Mouse (Mus musculus) megakaryocyte, embryonic 14.5 days (primary cell): ENCODE measurements around the gene Mrln. TPM values are rescaled to one million over a fixed set of nuclear protein-coding genes. Genes with fewer than 3 reads are reported as not detected.

ENCODE experiments used
- H3K27me3 ChIP-seq: replicated peaks from 2 replicates; pipeline ENCODE3; 2012; ENCODE audit warnings: inconsistent platforms
- H3K36me3 ChIP-seq: replicated peaks from 2 replicates; pipeline ENCODE3; 2012; ENCODE audit warnings: low read length, inconsistent platforms, mixed read lengths
- H3K4me1 ChIP-seq: 2 replicates; pipeline ENCODE4 v1.6.1; 2012; ENCODE audit warnings: inconsistent platforms
- H3K4me3 ChIP-seq: replicated peaks from 2 replicates; pipeline ENCODE3; 2012; ENCODE audit warnings: moderate library complexity, mild to moderate bottlenecking, inconsistent platforms
- H3K9me3 ChIP-seq: 2 replicates; pipeline ENCODE4 v1.6.1; 2012; ENCODE audit warnings: inconsistent platforms
- FLI1 ChIP-seq: IDR thresholded peaks from 2 replicates; pipeline ENCODE4 v1.6.1; 2012; ENCODE audit warnings: low read length, inconsistent platforms, mixed read lengths
- GATA1 ChIP-seq: IDR thresholded peaks from 3 replicates; pipeline ENCODE4 v1.6.1; 2012; ENCODE audit warnings: mixed read lengths, low read length, inconsistent platforms, borderline replicate concordance
- polyA plus RNA-seq: library from polyadenylated mRNA; stranded (reverse); fragments of >175 nt; gene quantifications from 2 replicates; pipeline ENCODE4 v1.2.3, GENCODE M21; 2012; ENCODE audit warnings: low replicate concordance; ENCODE audit not compliant: insufficient read depth

Mrln gene
- polyA plus RNA-seq = not detected in 2 replicates

GRCm38 (mm10) chr10:70204505-70205399, at the start of gene Mrln:
Mrln (plus strand) TSS chr10:70204664.
- peaks cover 3% of the 10 kb centered on the region for H3K27me3 ChIP-seq

GRCm38 (mm10) chr10:70156431-70157165, 47.9 kb upstream of the Mrln start:
- Histone ChIP-seq H3K27me3 (no peaks in the 10 kb centered on the region), H3K9me3 (peaks cover 51% of the 10 kb centered on the region), H3K36me3 (peaks cover 94% of the 10 kb centered on the region), H3K4me1 (no peaks in the 10 kb centered on the region; the same call in 1 of the 2 replicates), H3K4me3 (no peak overlapping the region)
- TF ChIP-seq GATA1 (no peak), FLI1 (no peak)

More at GRCm38 (mm10) chr10:70204505-70205399, at the start of gene Mrln:
- TF ChIP-seq GATA1 (no peak), FLI1 (no peak)
- H3K4me1 ChIP-seq = peaks cover 48% of the 10 kb centered on the region
- H3K4me3 ChIP-seq = no peak within 1 kb of the TSS
- peaks cover 15% of the 10 kb centered on the region for H3K9me3 ChIP-seq
- peaks cover 6% of the 10 kb centered on the region for H3K36me3 ChIP-seq

- no peak for TF ChIP-seq GATA1
- TF ChIP-seq FLI1 = no peak
- Histone ChIP-seq H3K9me3 (peaks cover 24% of the 10 kb centered on the region), H3K27me3 (no peaks in the 10 kb centered on the region), H3K4me1 (peaks cover 9% of the 10 kb centered on the region), H3K36me3 (peaks cover 86% of the 10 kb centered on the region), H3K4me3 (no peak overlapping the region)
Measured at GRCm38 (mm10) chr10:70159651-70160320, 44.7 kb upstream of the Mrln start.

GRCm38 (mm10) chr10:70160811-70161210, 43.7 kb upstream of the Mrln start:
- peaks cover 19% of the 10 kb centered on the region for H3K4me1 ChIP-seq
- H3K27me3 ChIP-seq = no peaks in the 10 kb centered on the region
- H3K36me3 ChIP-seq = peaks cover 86% of the 10 kb centered on the region
- H3K9me3 ChIP-seq = peaks cover 14% of the 10 kb centered on the region
- TF ChIP-seq FLI1 (no peak), GATA1 (no peak)
- no peak overlapping the region for H3K4me3 ChIP-seq

- Histone ChIP-seq H3K27me3 (no peaks in the 10 kb centered on the region), H3K36me3 (peaks cover 86% of the 10 kb centered on the region)
- TF ChIP-seq GATA1 (no peak), FLI1 (no peak)
Measured at GRCm38 (mm10) chr10:70161504-70161903, 43.0 kb upstream of the Mrln start.

GRCm38 (mm10) chr10:70163681-70164080, 40.8 kb upstream of the Mrln start:
- Histone ChIP-seq H3K4me1 (peaks cover 26% of the 10 kb centered on the region), H3K4me3 (no peak overlapping the region), H3K36me3 (peaks cover 86% of the 10 kb centered on the region), H3K27me3 (no peaks in the 10 kb centered on the region), H3K9me3 (no peaks in the 10 kb centered on the region)
- TF ChIP-seq FLI1 (no peak), GATA1 (no peak)

More at GRCm38 (mm10) chr10:70161504-70161903, 43.0 kb upstream of the Mrln start:
- Histone ChIP-seq H3K4me1 (peaks cover 26% of the 10 kb centered on the region), H3K9me3 (peaks cover 8% of the 10 kb centered on the region), H3K4me3 (no peak overlapping the region)

GRCm38 (mm10) chr10:70165877-70166276, 38.6 kb upstream of the Mrln start:
- Histone ChIP-seq H3K36me3 (peaks cover 88% of the 10 kb centered on the region), H3K4me1 (peaks cover 26% of the 10 kb centered on the region), H3K27me3 (no peaks in the 10 kb centered on the region), H3K9me3 (no peaks in the 10 kb centered on the region), H3K4me3 (no peak overlapping the region)
- TF ChIP-seq GATA1 (no peak), FLI1 (no peak)

- H3K36me3 ChIP-seq = peaks cover 89% of the 10 kb centered on the region
- TF ChIP-seq GATA1 (no peak), FLI1 (no peak)
Measured at GRCm38 (mm10) chr10:70166427-70166826, 38.0 kb upstream of the Mrln start.

GRCm38 (mm10) chr10:70167625-70168024, 36.8 kb upstream of the Mrln start:
- H3K4me1 ChIP-seq = peaks cover 22% of the 10 kb centered on the region
- H3K4me3 ChIP-seq = no peak overlapping the region
- H3K9me3 ChIP-seq = no peaks in the 10 kb centered on the region
- H3K27me3 ChIP-seq = no peaks in the 10 kb centered on the region
- TF ChIP-seq FLI1 (no peak), GATA1 (no peak)
- H3K36me3 ChIP-seq = peaks cover 91% of the 10 kb centered on the region

More at GRCm38 (mm10) chr10:70166427-70166826, 38.0 kb upstream of the Mrln start:
- no peak overlapping the region for H3K4me3 ChIP-seq
- peaks cover 26% of the 10 kb centered on the region for H3K4me1 ChIP-seq
- H3K27me3 ChIP-seq = no peaks in the 10 kb centered on the region
- H3K9me3 ChIP-seq = no peaks in the 10 kb centered on the region
